Mouse (Mus musculus) C2C12 (cell line): Measurements from ENCODE around the gene Anks1b. TPM values are rescaled to one million over a fixed set of nuclear protein-coding genes. Genes with fewer than 3 reads are reported as not detected.

ENCODE experiments used
- H3K27me3 ChIP-seq: one replicate; pipeline ENCODE4 v1.6.1; 2011; ENCODE audit not compliant: control insufficient read depth, insufficient read depth, insufficient read length
- H3K36me3 ChIP-seq: one replicate; pipeline ENCODE4 v1.6.1; 2011; ENCODE audit not compliant: control insufficient read depth, insufficient read depth
- H3K4me3 ChIP-seq: one replicate; pipeline ENCODE4 v1.5.1; 2011; ENCODE audit warnings: mild to moderate bottlenecking, control low read depth; ENCODE audit not compliant: poor library complexity, insufficient read depth, severe bottlenecking
- H3K79me2 ChIP-seq: one replicate; pipeline ENCODE4 v1.6.1; 2011; ENCODE audit not compliant: control insufficient read depth, insufficient read depth
- H3K79me3 ChIP-seq: one replicate; pipeline ENCODE4 v1.6.1; 2011; ENCODE audit warnings: low read depth, control low read depth
- H3ac ChIP-seq: one replicate; pipeline ENCODE3; 2011; ENCODE audit warnings: low read depth; ENCODE audit not compliant: control insufficient read depth, insufficient read length
- CEBPB ChIP-seq: IDR thresholded peaks from one replicate; pipeline ENCODE4 v1.6.1; 2011; ENCODE audit warnings: low read depth, mild to moderate bottlenecking, control low read depth, moderate library complexity
- CTCF ChIP-seq: IDR thresholded peaks from one replicate; pipeline ENCODE4 v1.5.1; 2011; ENCODE audit not compliant: control insufficient read depth, insufficient read depth, insufficient read length
- FOSL1 ChIP-seq: IDR thresholded peaks from one replicate; pipeline ENCODE4 v1.8.0; 2011; ENCODE audit warnings: mild to moderate bottlenecking, low read length; ENCODE audit not compliant: poor library complexity, insufficient read depth, severe bottlenecking
- MAX ChIP-seq: IDR thresholded peaks from one replicate; pipeline ENCODE4 v1.6.1; 2011; ENCODE audit warnings: mild to moderate bottlenecking, control low read depth
- MYOD1 ChIP-seq: IDR thresholded peaks from one replicate; pipeline ENCODE4 v1.6.1; 2011; ENCODE audit warnings: low read depth; ENCODE audit not compliant: control insufficient read depth, insufficient read length
- MYOG ChIP-seq: IDR thresholded peaks from one replicate; pipeline ENCODE4 v1.6.1; 2011; ENCODE audit not compliant: control insufficient read depth, insufficient read length; ENCODE audit errors: extremely low read depth
- USF1 ChIP-seq: IDR thresholded peaks from one replicate; pipeline ENCODE4 v1.6.1; 2011; ENCODE audit warnings: low read depth, mild to moderate bottlenecking, control low read depth, moderate library complexity
- polyA plus RNA-seq: library from polyadenylated mRNA; unstranded; fragments of >200 nt; fragmentation: generic; extraction: Trizol; gene quantifications from one replicate; pipeline ENCODE4 v1.2.1, GENCODE M21; 2012; ENCODE audit warnings: missing spikeins

Gene Anks1b
- polyA plus RNA-seq, 1 experiment = 0.27 TPM

- Histone ChIP-seq H3K27me3 (no peaks in the 10 kb centered on the region), H3K36me3 (no peaks in the 10 kb centered on the region), H3K4me3 (no peak overlapping the region), H3K79me3 (no peaks in the 10 kb centered on the region), H3ac (no peak overlapping the region), H3K79me2 (no peaks in the 10 kb centered on the region)
- TF ChIP-seq MAX (no peak), MYOG (no peak), FOSL1 (no peak), USF1 (no peak), CTCF (no peak), CEBPB (no peak)
These were observed 806.6 kb downstream of the Anks1b start for GRCm38 (mm10) chr10:90679713-90680470.

DNA sequence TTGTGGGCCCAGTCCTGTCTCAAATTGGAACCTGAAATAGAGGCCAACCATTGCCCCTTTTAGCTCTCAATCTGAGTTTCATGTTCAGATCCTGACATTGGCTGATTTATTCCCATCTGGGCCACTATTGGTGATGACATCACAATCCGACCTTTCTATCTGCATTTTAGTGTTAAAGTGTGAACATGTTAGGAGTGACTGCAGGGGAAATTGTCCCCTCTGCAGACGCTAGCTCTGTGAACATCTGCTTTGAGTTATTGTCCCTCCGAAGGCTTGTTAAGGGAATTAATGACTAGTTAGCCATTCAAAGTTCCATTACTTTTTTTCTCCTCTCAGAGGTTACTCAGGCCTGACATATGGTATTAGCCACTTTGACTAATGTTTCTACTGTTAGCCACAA, 810.5 kb downstream of the Anks1b start:
- Histone ChIP-seq H3K79me3 (no peaks in the 10 kb centered on the region), H3ac (no peak overlapping the region), H3K4me3 (no peak overlapping the region), H3K36me3 (no peaks in the 10 kb centered on the region), H3K79me2 (no peaks in the 10 kb centered on the region), H3K27me3 (no peaks in the 10 kb centered on the region)
- TF ChIP-seq CEBPB (no peak), MYOD1 (no peak), MAX (no peak), CTCF (no peak), FOSL1 (no peak)

- no peak overlapping the region for H3ac ChIP-seq
- H3K4me3 ChIP-seq = no peak overlapping the region
- no peaks in the 10 kb centered on the region for H3K36me3 ChIP-seq
- H3K79me3 ChIP-seq = no peaks in the 10 kb centered on the region
- H3K27me3 ChIP-seq = no peaks in the 10 kb centered on the region
- TF ChIP-seq FOSL1 (no peak), MAX (no peak), MYOD1 (no peak), USF1 (no peak), MYOG (no peak), CEBPB (no peak), CTCF (no peak)
- H3K79me2 ChIP-seq = no peaks in the 10 kb centered on the region
These were observed 812.1 kb downstream of the Anks1b start for GRCm38 (mm10) chr10:90685367-90685766.

- no peak overlapping the region for H3K4me3 ChIP-seq
- no peaks in the 10 kb centered on the region for H3K27me3 ChIP-seq
- no peak overlapping the region for H3ac ChIP-seq
- H3K79me3 ChIP-seq = no peaks in the 10 kb centered on the region
- TF ChIP-seq CTCF = no peak
- TF ChIP-seq USF1 = no peak
- TF ChIP-seq MYOD1 = no peak
- no peak for TF ChIP-seq MAX
- TF ChIP-seq CEBPB = no peak
- no peak for TF ChIP-seq MYOG
- no peak for TF ChIP-seq FOSL1
- H3K36me3 ChIP-seq = no peaks in the 10 kb centered on the region
- H3K79me2 ChIP-seq = no peaks in the 10 kb centered on the region
These were observed 814.8 kb downstream of the Anks1b start for GRCm38 (mm10) chr10:90688153-90688552.

- Histone ChIP-seq H3K27me3 (no peaks in the 10 kb centered on the region), H3K79me3 (no peaks in the 10 kb centered on the region), H3K4me3 (no peak overlapping the region), H3K79me2 (no peaks in the 10 kb centered on the region), H3K36me3 (no peaks in the 10 kb centered on the region), H3ac (no peak overlapping the region)
- TF ChIP-seq FOSL1 = no peak
- TF ChIP-seq CEBPB = no peak
- TF ChIP-seq MYOG = no peak
- TF ChIP-seq CTCF = no peak
- TF ChIP-seq MAX = no peak
- TF ChIP-seq USF1 = no peak
- no peak for TF ChIP-seq MYOD1
These were observed 815.5 kb downstream of the Anks1b start for GRCm38 (mm10) chr10:90688696-90689252.
